Comparison of ENCODE assay signal across 9 mouse cellular contexts in the genomic region with DNA sequence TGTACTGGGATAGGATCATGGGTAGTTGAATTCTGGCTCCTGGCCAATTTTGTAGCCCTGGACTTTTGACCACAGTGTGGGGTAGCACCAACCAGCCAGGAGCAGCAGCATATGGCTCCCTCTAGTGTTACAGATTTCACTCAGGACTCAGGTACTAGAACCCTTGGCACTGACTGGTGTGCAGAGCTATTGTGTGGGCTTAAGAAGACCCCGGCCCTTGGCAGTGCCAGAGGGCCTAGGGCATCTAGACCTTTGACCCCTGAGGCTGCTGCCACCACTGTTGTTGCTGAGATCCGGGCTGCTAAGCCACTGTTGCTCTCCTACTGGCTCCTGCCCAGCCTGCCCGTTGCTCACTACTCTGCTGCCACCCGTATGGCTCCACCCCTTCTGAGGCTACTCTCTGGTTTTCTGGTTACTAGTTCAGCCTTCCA. TPM values are rescaled to one million over a fixed set of nuclear protein-coding genes. Genes with fewer than 3 reads are reported as not detected.
DNase-seq lines count a peak whose midpoint lies in the region; ATAC-seq lines count a peak whose summit lies in the region.
"Had no signal": no experiment of that assay in that cellular context is flagged by ENCODE, and none has a peak within 500 bp of the region (broad histone marks: within the 10 kb centered on the region; RNA-seq: fewer than 3 reads in every experiment).

No protein-coding gene starts in this region.

- H3K27ac ChIP-seq in forebrain, embryonic 12.5 days, result no peak overlapping the region
- no peak overlapping the region for H3K27ac ChIP-seq in forebrain, embryonic 15.5 days (replicated peaks)
- no peak overlapping the region for H3K27ac ChIP-seq in hindbrain, embryonic 12.5 days
- no peak overlapping the region for H3K27ac ChIP-seq in liver, embryonic 12.5 days

- 0 out of 2 replicates have a peak, but pooled peaks have one; percentile 41 for ATAC-seq in forebrain, embryonic 12.5 days (ENCODE audit: low FRiP score)
- ATAC-seq in forebrain, embryonic 15.5 days (replicated peaks), result no peak; the same call in 1 of the 2 replicates
- ATAC-seq in hindbrain, embryonic 12.5 days (ENCODE audit: low FRiP score), result peak; percentile 46; the same call in 1 of the 2 replicates
- peak; percentile 62 for ATAC-seq in liver, embryonic 12.5 days
- ATAC-seq in granulocyte monocyte progenitor cell, adult 5-6 weeks (replicated peaks; ENCODE audit: poor library complexity, severe bottlenecking), result no peak; the same call in 1 of the 2 replicates

- no peak overlapping the region for H3K9ac ChIP-seq in forebrain, embryonic 12.5 days
- no peak overlapping the region for H3K9ac ChIP-seq in forebrain, embryonic 15.5 days (replicated peaks)
- no peak overlapping the region for H3K9ac ChIP-seq in hindbrain, embryonic 12.5 days
- no peak overlapping the region for H3K9ac ChIP-seq in liver, embryonic 12.5 days

- 0 out of 2 replicates have a peak, but pooled peaks cover 4% of the 10 kb centered on the region for H3K36me3 ChIP-seq in forebrain, embryonic 12.5 days (replicated peaks)
- no peaks in the 10 kb centered on the region for H3K36me3 ChIP-seq in forebrain, embryonic 15.5 days
- H3K36me3 ChIP-seq in hindbrain, embryonic 12.5 days, result no peaks in the 10 kb centered on the region
- H3K36me3 ChIP-seq in liver, embryonic 12.5 days, result no peaks in the 10 kb centered on the region

- no peak overlapping the region for H3K4me2 ChIP-seq in forebrain, embryonic 12.5 days
- H3K4me2 ChIP-seq in forebrain, embryonic 15.5 days (replicated peaks), result no peak overlapping the region
- H3K4me2 ChIP-seq in hindbrain, embryonic 12.5 days (replicated peaks), result no peak overlapping the region
- H3K4me2 ChIP-seq in liver, embryonic 12.5 days, result no peak overlapping the region

- WGBS in forebrain, embryonic 12.5 days, result 76% methylated on average over 4 of the region's 4 CpGs
- 61% methylated on average over 4 of the region's 4 CpGs for WGBS in forebrain, embryonic 15.5 days
- 82% methylated on average over 4 of the region's 4 CpGs for WGBS in hindbrain, embryonic 12.5 days
- WGBS in liver, embryonic 12.5 days (ENCODE audit: insufficient replicate concordance), result 60% methylated on average over 4 of the region's 4 CpGs

- DNase-seq in 416B (ENCODE audit: low read depth), result peak; percentile 1
- DNase-seq in left cerebral cortex, adult 11 months (ENCODE audit: low spot score), result no peak
- no peak for DNase-seq in cerebellum, postnatal 36 days

- H3K27me3 ChIP-seq in forebrain, embryonic 12.5 days, result no peaks in the 10 kb centered on the region
- H3K27me3 ChIP-seq in forebrain, embryonic 15.5 days, result no peaks in the 10 kb centered on the region
- no peaks in the 10 kb centered on the region for H3K27me3 ChIP-seq in hindbrain, embryonic 12.5 days
- H3K27me3 ChIP-seq in liver, embryonic 12.5 days (replicated peaks), result no peaks in the 10 kb centered on the region

- H3K4me3 ChIP-seq in forebrain, embryonic 12.5 days (replicated peaks), result no peak overlapping the region
- H3K4me3 ChIP-seq in forebrain, embryonic 15.5 days, result no peak overlapping the region
- H3K4me3 ChIP-seq in hindbrain, embryonic 12.5 days, result no peak overlapping the region
- H3K4me3 ChIP-seq in liver, embryonic 12.5 days, result no peak overlapping the region
- H3K4me3 ChIP-seq: erythroblast, embryonic 14.5 days had no signal

- H3K4me1 ChIP-seq in forebrain, embryonic 12.5 days, result no peaks in the 10 kb centered on the region
- no peaks in the 10 kb centered on the region for H3K4me1 ChIP-seq in forebrain, embryonic 15.5 days
- peaks cover 5% of the 10 kb centered on the region; the same call in 1 of the 2 replicates for H3K4me1 ChIP-seq in hindbrain, embryonic 12.5 days
- no peaks in the 10 kb centered on the region for H3K4me1 ChIP-seq in liver, embryonic 12.5 days

- no peaks in the 10 kb centered on the region for H3K9me3 ChIP-seq in forebrain, embryonic 12.5 days
- H3K9me3 ChIP-seq in forebrain, embryonic 15.5 days, result no peaks in the 10 kb centered on the region
- 0 out of 2 replicates have a peak, but pooled peaks cover 3% of the 10 kb centered on the region for H3K9me3 ChIP-seq in hindbrain, embryonic 12.5 days (replicated peaks)
- H3K9me3 ChIP-seq in liver, embryonic 12.5 days (replicated peaks), result no peaks in the 10 kb centered on the region

RNA-seq across cellular contexts. Expression of gene Zfp618, which starts 54.1 kb away (rescaled TPM):
- polyA plus RNA-seq in forebrain, embryonic 12.5 days (2016; fragmentation: Nextera tagmentation; extraction: Ambion mirVana), result 32.4 and 34.2 TPM in 2 replicates
- polyA plus RNA-seq in forebrain, embryonic 15.5 days (2015; fragmentation: Nextera tagmentation; extraction: Ambion mirVana), result 18.6 and 22.5 TPM in 2 replicates
- 55.6 and 57.8 TPM in 2 replicates for polyA plus RNA-seq in hindbrain, embryonic 12.5 days (2016; fragmentation: Nextera tagmentation; extraction: Ambion mirVana)
- 4.4 and 5.8 TPM in 2 replicates for polyA plus RNA-seq in liver, embryonic 12.5 days (2016; fragmentation: Nextera tagmentation; extraction: Ambion mirVana)
- total RNA-seq in granulocyte monocyte progenitor cell, adult 5-6 weeks (2014; fragmentation: Nextera tagmentation), result 0.34 and 0.38 TPM in 2 replicates
- total RNA-seq in granulocyte monocyte progenitor cell, adult 5-6 weeks (2017), result 0.26 TPM in 1 of 2 replicates, not detected in the other
- polyA plus RNA-seq: erythroblast, embryonic 14.5 days had no signal

Comparison
In these comparisons a context has a peak if more than half of its experiments do, and no peak if none do; other contexts are left out.
1. ATAC-seq: peak in forebrain, embryonic 12.5 days (single experiment), hindbrain, embryonic 12.5 days (single experiment) and liver, embryonic 12.5 days (single experiment); none in forebrain, embryonic 15.5 days (single experiment) and granulocyte monocyte progenitor cell, adult 5-6 weeks (single experiment).